Mouse (Mus musculus) megakaryocyte, embryonic 14.5 days (primary cell): ENCODE data around the gene Jph4.

Experiments
- FLI1 ChIP-seq: IDR thresholded peaks from 2 replicates; pipeline ENCODE4 v1.6.1; 2012; ENCODE audit warnings: low read length, inconsistent platforms, mixed read lengths
- GATA1 ChIP-seq: IDR thresholded peaks from 3 replicates; pipeline ENCODE4 v1.6.1; 2012; ENCODE audit warnings: mixed read lengths, low read length, inconsistent platforms, borderline replicate concordance

GRCm38 (mm10) chr14:55062626-55063025, 54.1 kb downstream of the Jph4 start:
- no peak for TF ChIP-seq GATA1
- TF ChIP-seq FLI1, result no peak
